Mouse (Mus musculus) adrenal gland, adult 18-20 months (tissue): Measurements from ENCODE around the gene Olfr671. TPM values are rescaled to one million over a fixed set of nuclear protein-coding genes. Genes with fewer than 3 reads are reported as not detected.
"Not testable (repeated sequence)": the region's sequence is repeated elsewhere in the genome, so short reads cannot be mapped to it uniquely, and the experiment has no call there.

Experiments used
- DNase-seq, 2 experiments: peaks; one replicate each; pipeline ENCODE4 v3.0.0; 2021 to 2022; ENCODE audit warnings: low spot score in 2 of 2
- long read RNA-seq, 2 experiments: library from polyadenylated mRNA; stranded (forward); transcript quantifications; one replicate each; pipeline ENCODE4 v2.0.0; 2021
- total RNA-seq, 2 experiments: library from RNA; stranded (reverse); gene quantifications; 1 replicate in 1 of 2; 2 replicates in 1 of 2; pipeline ENCODE4 v1.2.3; 2021

Gene Olfr671
- not detected for total RNA-seq
- long read RNA-seq, experiment 1: 0 reads
- long read RNA-seq, experiment 2: 0 reads

- no peak for DNase-seq
These were observed at the start of gene Olfr671 for GRCm38 (mm10) chr7:104979026-104979425. Gene Olfr671 (minus strand): TSS chr7:104979126.

- no peak for DNase-seq
These were observed 49.4 kb upstream of the Olfr671 start, which contains the start of gene Olfr675 for GRCm38 (mm10) chr7:105028360-105028759. Gene Olfr675 (minus strand): TSS chr7:105028460.

DNA sequence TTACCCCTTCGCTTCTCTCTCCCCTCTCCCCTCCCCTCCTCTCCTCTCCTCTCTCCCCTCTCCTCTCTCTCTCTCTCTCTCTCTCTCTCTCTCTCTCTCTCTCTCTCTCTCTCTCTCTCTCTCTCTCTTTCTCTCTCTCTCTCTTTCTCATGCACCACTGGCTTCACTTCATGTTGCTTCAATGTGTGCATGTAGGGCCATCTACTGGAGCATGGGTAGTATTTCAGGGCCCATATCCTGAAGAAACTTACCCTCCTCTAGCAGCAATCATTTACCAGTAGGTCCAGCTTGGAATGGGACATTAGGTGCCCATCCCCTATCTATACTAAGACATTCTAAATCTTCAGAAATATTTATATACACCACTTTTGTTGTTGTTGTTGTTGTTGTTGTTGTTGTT lies 43.6 kb upstream of the Olfr671 start:
- no peak for DNase-seq

DNA sequence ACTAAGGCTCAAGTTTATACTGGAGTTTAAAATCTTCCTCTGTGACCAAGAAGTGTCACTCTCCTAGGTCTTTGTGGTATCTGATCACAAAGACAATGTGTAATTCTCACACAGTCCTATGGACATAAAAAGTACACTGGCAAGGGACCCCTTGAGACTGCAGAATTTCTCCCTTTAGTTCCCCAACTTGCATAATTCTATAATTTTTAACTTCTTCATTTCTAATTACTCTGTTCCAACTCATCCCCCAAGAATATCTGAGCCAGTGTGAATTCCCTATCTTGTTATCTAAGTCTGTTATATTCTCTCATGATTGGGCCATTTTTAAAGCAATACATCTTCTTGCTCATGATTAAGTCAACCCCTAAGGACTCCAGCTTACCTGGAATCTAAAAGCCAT lies 23.0 kb upstream of the Olfr671 start, which contains the start of gene Olfr672:
Gene Olfr672 (minus strand): TSS at position 101 of the 400 bp plus-strand sequence.
- DNase-seq: no peak

DNA sequence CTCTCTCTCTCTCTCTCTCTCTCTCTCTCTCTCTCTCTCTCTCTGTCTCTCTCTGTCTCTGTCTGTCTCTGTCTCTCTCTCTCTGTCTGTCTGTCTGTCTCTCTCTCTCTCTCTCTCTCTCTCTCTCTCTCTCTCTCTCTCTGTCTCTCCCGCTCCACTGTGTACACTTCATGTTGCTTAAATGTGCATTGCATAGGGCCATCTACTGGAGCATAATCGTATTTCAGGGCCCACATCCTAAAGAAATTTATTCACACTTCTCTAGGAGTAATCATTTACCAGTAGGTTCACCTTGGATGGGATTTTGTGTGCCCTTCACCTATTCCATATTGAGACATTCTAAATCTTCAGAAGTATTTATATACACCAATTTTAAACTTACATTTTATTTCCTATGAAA lies 6.4 kb downstream of the Olfr671 start:
- not testable (repeated sequence) for DNase-seq

DNA sequence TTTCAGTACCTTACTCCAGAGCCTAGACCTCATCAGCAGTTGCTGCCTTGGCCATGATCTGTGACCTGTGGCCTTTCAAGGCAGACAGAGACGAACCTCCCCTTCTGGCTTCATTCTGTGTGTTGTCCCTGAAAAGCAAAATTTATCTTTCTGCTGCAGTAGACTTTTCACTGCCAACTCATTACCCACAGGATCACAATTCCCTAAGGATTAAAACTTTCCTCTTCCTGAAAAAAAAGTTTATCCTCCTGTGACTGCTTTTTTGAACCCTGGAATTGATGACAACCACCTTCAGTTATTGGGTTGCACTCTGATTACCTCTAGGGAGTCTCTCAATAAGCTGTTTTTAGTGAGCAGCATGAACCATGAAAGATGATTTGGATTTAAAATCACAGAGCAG lies 16.4 kb downstream of the Olfr671 start, which contains the start of gene Olfr670:
Gene Olfr670 (minus strand): TSS at position 101 of the 400 bp plus-strand sequence.
- DNase-seq: no peak

- not testable (repeated sequence) for DNase-seq
These were observed 28.7 kb downstream of the Olfr671 start for GRCm38 (mm10) chr7:104950234-104950633.

GRCm38 (mm10) chr7:104933940-104934339 lies 45.0 kb downstream of the Olfr671 start, which contains the start of gene Olfr669:
Gene Olfr669 (plus strand): TSS chr7:104934240.
- no peak for DNase-seq

GRCm38 (mm10) chr7:104927957-104928356 lies 51.0 kb downstream of the Olfr671 start, which contains the start of gene Olfr668:
Gene Olfr668 (minus strand): TSS chr7:104928057.
- DNase-seq: no peak

Other genes with a start within 250 kb of the Olfr671 start
- gene Usp17le, start 201.7 kb downstream of the Olfr671 start, total RNA-seq: not detected
- gene Usp17lb, start 136.5 kb downstream of the Olfr671 start, total RNA-seq: not detected
- not detected for gene Usp17la, start 122.1 kb downstream of the Olfr671 start, total RNA-seq
- gene Olfr665, start 101.1 kb downstream of the Olfr671 start, total RNA-seq: not detected
- gene Olfr666, start 83.2 kb downstream of the Olfr671 start, total RNA-seq: not detected
- gene Olfr667, start 57.6 kb downstream of the Olfr671 start, total RNA-seq: not detected
- not detected for gene Olfr668, start 51.1 kb downstream of the Olfr671 start, total RNA-seq
- not detected for gene Olfr669, start 44.9 kb downstream of the Olfr671 start, total RNA-seq
- not detected for gene Olfr670, start 16.5 kb downstream of the Olfr671 start, total RNA-seq
- not detected for gene Olfr672, start 22.9 kb upstream of the Olfr671 start, total RNA-seq
- gene Olfr675, start 49.3 kb upstream of the Olfr671 start, total RNA-seq: not detected
- gene Olfr676, start 53.6 kb upstream of the Olfr671 start, total RNA-seq: not detected
- not detected for gene Olfr677, start 72.2 kb upstream of the Olfr671 start, total RNA-seq
- not detected for gene Olfr678, start 85.3 kb upstream of the Olfr671 start, total RNA-seq
- not detected for gene Olfr679, start 102.1 kb upstream of the Olfr671 start, total RNA-seq
- not detected for gene Olfr680-ps1, start 113.7 kb upstream of the Olfr671 start, total RNA-seq
- not detected for gene Olfr681, start 137.7 kb upstream of the Olfr671 start, total RNA-seq
- not detected for gene Olfr683, start 167.9 kb upstream of the Olfr671 start, total RNA-seq
- not detected for gene Olfr684, start 184.5 kb upstream of the Olfr671 start, total RNA-seq
- not detected for gene Olfr685, start 206.9 kb upstream of the Olfr671 start, total RNA-seq
- not detected for gene Olfr686, start 228.4 kb upstream of the Olfr671 start, total RNA-seq